Mouse (Mus musculus) v-Abl transformed pro-B cells (cell line): ENCODE results near the gene Supt7l.

Experiments used
- in situ Hi-C, 2 experiments: fragments of 400-800 bp; cut with MboI; formaldehyde crosslinking; loops; one replicate each; pipeline ENCODE4 v1.15.1; 2025; ENCODE audit not compliant: unreplicated experiment in 2 of 2

The Supt7l gene

DNA sequence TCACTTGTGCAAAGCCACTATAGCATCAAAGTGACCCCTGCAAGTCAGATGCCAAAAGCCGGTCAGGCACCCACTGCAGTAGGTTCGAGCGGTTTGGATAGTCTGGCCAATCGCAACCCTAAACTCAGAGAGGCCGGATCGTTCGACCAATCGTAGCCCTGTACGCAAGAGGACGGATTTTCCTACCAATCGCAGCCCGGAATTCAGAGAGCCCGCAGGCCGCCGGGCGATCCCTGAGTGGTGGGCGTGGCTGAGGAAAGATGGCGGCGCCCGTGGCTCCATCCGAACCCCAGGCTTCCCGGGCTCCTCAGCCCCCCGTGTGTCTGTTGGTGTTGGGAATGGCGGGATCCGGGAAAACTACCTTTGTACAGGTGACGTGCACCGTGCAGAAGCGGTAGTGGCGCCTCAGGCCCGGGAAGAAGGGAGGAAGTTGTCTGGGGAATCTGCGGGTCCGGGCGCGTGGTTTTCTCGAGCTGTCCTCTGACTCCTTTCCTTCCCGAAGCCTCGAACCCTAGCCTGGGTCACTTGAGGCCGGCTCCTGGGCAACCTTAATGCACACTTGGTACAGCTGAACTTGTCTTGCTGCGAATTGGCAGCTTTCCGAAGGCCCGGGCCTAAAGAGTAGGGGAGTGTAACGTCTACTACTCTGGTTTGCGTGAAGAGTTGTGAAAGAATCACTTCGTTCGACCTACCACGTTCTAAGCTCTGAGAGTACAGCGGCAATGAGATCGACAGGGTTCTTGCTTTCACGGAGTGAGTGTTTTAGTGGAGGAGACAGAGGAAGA, 32.9 kb downstream of the Supt7l start, which contains the start of gene Gpn1:
TSS of gene Gpn1 (plus strand) at position 229 of the 785 bp plus-strand sequence.
- in situ Hi-C loops, result no loop called here

DNA sequence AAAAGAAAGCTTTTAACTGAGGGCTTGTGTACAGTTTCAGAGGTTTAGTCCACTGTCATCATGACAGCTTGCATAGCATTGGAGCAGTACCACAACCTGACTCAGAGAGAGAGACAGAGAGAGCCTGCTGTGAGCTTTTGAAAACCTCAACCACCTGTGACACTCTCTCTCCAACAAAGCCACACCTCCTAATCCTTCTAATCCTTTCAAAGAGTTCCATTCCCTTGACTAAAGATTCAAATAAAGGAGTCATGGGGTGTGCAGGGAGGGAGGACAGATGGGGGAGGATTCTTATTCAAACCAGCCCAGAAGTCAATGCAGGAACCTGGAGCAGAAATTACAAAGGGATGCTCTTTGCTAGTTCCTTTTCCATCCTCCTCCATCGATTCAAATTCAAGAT, 35.6 kb downstream of the Supt7l start:
- in situ Hi-C loops, result no loop called here

DNA sequence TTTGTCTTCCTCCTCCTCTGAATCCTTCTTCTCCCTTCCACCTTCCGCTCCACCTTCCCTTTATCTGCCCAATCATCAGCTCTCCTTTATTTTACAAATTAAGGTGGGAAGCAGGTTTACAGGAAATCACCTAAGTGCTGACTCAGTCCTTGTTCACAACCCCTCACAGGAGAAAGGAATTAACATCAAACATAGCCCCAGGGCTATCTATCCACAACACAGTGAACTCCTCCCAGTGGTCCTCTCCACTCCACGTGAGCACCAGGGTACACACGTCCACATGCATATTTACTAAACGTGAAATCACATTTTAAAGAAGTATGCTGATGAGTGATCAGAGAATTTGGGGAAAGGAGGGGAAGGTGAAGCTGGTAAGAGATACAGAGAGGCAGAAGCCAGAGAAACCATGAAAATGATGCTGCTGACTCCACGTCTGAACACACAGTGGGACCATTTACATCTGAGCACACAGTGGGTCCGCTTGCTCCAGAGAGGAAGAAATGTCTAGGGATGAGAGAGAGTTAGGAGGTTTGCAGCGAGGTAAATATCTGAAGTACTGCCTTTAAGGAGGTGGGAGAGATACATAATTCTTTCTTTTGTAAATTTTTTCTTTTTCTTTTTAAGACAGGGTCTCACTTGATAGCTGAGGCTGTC, 38.4 kb downstream of the Supt7l start:
- in situ Hi-C loops, result no loop called here

DNA sequence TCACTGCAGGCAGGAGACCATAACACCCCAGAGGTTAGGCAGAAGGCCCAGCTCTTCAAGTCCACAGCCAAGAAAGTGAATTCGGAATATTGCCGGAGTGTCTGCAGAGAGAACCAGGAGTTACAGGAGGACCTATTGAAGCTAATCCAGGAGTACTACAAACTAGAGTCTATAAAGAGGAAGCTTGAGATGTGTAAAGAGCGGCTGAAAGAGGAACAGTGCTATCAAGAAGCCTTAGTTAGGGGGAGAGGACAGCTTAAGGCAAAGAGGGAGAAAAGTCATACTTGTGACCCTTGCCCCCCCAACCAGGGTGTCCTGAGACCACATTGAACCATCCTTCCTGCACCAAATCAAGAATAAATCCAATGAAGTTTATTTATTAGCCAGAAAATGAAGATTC, 39.7 kb downstream of the Supt7l start:
- in situ Hi-C loops, result no loop called here

DNA sequence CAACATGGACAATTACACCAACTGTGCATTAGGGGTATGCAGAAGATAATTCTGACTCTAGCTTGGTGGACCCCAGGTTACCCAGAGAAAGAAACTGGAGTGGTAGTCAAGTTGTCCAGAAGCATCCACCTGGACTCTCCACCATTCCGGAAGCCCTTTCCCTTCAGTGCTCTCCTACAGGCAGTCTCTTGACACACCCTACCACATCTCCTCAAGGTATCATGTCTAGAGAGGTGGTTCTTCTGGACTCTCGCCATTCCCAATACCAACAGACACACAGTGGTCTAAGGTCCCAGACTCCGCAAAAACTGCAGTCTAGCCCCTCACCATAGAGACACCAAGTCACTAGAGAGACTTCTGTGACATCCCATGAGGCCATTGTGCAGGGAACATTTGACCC, 42.2 kb downstream of the Supt7l start, which contains the start of gene 4930548H24Rik:
TSS of gene 4930548H24Rik (plus strand) at position 301 of the 400 bp plus-strand sequence.
- in situ Hi-C loops, result no loop called here

DNA sequence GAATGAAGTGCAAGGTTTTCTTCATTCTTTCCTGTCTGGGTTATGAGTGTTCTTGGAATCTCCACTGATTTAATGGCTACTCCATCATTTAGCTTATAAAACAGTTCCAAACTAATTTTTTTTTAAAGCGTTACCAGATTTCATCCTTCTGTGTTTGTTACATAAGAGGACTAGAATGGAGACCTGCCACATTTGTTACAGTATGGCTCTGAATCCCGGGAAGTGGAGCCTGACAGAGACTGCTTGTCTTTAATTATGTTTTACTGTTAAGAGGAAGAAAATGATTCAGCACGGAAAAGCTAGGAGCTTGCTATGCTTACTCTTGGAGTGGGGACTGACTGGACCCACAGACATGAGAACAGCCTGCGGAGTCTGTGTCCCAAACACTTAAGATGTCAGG, 47.1 kb downstream of the Supt7l start:
- in situ Hi-C loops, result no loop called here

DNA sequence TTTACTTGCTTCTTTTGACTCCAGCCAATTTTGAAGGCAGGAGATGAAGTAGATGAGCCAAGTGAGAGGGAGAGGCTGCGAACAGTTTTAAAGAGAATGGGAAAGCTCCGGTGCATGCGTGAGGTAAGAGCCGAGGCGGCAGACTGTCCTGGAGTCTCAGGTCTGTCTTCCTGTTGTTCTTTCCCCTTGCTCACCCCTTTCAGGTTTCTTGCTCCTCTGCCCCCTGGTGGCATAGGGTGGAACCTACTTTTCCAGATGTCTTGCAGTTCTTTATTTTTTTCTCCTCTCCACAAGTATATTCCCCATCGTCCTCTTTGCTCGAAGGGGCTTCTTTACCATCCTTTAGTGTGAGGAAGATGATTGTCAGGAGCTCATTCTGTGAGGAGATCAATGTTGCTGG, 57.3 kb downstream of the Supt7l start:
- in situ Hi-C loops, result loop anchor here in 1 of 2 experiments (25.0 kb wide), 1 partner anchor 283 kb away; the partner anchor contains the start of genes Eif2b4, Gm29609, Gtf3c2 and Snx17

DNA sequence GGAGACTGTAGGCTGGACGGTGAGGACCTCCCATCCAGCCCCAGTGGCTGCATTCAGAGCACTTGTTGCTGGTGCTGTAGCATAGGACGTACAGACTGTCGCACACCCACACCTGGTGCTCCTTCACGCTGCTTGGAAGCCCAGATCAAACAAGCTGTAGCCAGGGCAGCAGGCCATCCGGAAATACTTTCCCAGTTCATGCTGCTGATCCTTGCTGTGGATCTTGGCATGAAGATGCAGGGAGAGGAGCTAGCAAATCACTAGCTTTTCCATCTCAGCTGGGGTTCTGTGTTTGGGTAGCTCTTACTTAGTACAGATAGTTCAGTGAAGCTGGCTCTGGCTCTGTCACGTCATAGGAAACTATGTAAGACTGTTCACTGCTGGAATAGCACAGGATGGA, 57.9 kb downstream of the Supt7l start:
- in situ Hi-C loops, result loop anchor here (10.0 to 25.0 kb wide), 2 partner anchors 282 to 285 kb away; partner anchors contain the start of genes Gtf3c2 (in 2 of the 2), Eif2b4 (in 1 of the 2), Gm29609 (in 1 of the 2) and Snx17 (in 1 of the 2)

DNA sequence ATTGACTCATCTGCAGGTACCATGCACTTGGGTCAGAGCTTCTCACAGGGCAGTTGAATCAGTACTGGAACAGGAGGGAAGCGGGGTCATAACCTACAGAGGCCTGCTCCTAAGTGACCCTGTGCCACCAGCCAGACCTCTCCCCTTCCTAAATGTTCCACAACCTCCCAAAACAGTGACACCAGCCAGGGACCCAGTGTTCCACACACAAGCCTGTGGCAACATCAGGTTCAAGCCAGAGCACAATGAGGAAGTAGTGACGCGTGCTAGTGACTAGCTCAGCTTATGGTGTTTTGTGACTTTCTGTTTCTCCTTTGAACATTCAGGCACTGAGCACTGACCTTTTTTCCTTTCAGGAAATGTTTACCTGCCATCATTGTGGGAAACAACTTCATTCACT, 59.8 kb downstream of the Supt7l start:
- in situ Hi-C loops, result loop anchor here (10.0 to 25.0 kb wide), 2 partner anchors 280 to 283 kb away; partner anchors contain the start of genes Gtf3c2 (in 2 of the 2), Eif2b4 (in 1 of the 2), Gm29609 (in 1 of the 2) and Snx17 (in 1 of the 2)
